Mouse (Mus musculus) frontal cortex, adult 2 months (tissue): ENCODE data around the gene Tbc1d21. TPM values are rescaled to one million over a fixed set of nuclear protein-coding genes. Genes with fewer than 3 reads are reported as not detected.

Source experiments
- DNase-seq, 2 experiments: peaks; one replicate each; pipeline ENCODE4 v3.0.0; 2022; ENCODE audit warnings: low spot score in 1 of 2; ENCODE audit errors: extremely low spot score in 1 of 2
- polyA plus RNA-seq: library from polyadenylated mRNA; depleted of rRNA; stranded (reverse); fragments of >200 nt; gene quantifications from 2 replicates; pipeline ENCODE4 v1.2.3, GENCODE M21; 2012; rRNA removed

The Tbc1d21 gene
- polyA plus RNA-seq, result not detected in 2 replicates

GRCm38 (mm10) chr9:58370355-58370754 lies at the start of gene Tbc1d21:
Tbc1d21 (minus strand) TSS chr9:58370455.
- DNase-seq, result no peak

GRCm38 (mm10) chr9:58411556-58411955 lies 41.3 kb upstream of the Tbc1d21 start:
- no peak for DNase-seq

GRCm38 (mm10) chr9:58410057-58410735 lies 39.9 kb upstream of the Tbc1d21 start:
- DNase-seq, result no peak

DNA sequence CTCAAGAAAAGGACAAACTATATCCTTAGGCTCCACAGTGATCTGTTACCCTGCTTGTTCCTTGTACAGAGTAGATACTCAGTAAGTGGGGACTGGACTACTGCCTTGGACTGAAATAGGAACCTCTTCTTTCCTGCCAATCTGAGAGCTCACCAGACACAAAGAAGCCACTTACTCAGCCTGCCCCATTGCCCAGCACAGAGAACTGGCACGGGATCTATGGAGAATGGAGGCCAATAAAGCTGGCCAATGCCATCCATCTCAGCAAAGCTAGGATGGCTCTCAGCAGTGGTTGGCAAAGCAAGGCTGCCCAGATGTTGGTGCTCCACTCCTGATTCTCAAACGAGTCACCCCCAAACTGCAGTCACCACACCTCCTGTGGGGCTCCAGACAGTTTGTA lies 39.0 kb upstream of the Tbc1d21 start:
- peak in 1 of 2 experiments; percentile 39 for DNase-seq

DNA sequence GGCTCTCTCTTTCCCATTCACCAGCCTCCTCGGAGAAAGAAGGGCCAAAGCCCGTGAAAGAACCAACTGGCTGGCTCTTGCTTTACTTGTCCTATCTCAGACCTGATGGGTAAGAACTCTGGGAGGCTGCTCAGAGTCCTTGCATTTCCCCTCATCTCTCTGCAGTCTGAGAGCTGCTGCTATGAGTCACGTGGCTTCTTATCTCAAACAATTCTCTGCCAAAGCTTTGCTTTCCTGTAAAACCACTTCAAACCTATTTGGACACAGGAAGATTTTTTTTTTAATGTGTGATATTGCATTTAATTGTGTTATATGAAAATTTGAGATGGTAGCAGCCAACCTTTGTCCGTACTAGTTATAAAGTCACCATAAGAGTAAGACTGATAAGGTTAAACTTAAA lies 34.2 kb upstream of the Tbc1d21 start:
- no peak for DNase-seq

DNA sequence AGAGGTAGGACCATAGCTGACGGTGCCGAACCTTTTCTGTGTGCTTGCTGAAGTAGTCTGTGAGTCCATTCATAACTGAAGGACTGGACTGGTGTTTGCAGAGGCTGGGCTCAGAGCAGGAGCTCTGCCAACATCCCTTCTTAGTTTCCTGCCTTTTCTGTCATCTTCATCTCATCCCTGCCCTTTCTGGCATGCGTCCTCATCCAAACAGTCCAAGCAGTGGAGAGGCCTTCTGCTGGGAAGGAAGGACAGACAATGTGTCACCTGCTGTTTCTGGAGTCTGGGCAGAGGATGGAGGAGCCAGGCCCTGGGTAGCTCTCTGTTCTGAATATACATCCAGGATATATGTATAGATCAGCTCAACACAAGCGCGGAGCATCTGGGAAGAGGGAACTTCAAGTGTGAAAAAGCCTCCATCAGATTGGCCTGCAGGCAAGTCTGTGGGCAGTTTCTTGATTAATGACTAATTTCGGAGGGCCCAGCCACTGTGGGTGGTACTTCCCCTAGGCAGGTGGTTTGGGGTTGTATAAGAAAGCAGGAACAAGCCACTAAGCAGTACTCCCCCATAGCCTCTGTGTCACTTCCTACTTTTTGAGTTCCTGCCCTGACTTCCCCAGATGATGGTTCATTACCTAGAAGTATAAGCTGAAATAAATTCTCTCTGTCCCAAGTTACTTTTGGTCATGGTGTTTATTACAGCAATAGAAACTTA lies 31.3 kb upstream of the Tbc1d21 start:
- no peak for DNase-seq

- no peak for DNase-seq
Observed at GRCm38 (mm10) chr9:58399609-58400008, 29.4 kb upstream of the Tbc1d21 start.

- DNase-seq, result no peak
Observed at GRCm38 (mm10) chr9:58394605-58395004, 24.4 kb upstream of the Tbc1d21 start.

DNA sequence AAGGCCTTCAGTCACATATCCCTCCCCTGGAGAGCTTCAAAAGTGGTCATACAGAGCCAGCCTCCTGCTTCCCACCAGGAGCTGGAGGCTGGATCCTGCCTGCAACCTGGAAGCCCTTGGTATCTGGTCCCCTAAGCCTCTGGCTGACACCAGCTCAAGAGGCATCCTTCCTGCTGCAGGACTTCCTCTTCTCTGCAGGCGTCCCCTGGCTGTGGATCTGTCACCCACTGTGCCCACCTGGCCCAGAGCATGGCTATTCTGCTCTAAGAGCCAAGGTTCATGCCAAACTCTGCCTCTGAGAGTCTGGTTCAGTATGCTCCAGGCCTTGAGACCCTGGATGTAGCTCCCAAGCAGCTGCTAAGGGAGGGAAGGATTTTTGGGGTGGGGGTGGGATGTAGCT lies 23.6 kb upstream of the Tbc1d21 start:
- no peak for DNase-seq

DNA sequence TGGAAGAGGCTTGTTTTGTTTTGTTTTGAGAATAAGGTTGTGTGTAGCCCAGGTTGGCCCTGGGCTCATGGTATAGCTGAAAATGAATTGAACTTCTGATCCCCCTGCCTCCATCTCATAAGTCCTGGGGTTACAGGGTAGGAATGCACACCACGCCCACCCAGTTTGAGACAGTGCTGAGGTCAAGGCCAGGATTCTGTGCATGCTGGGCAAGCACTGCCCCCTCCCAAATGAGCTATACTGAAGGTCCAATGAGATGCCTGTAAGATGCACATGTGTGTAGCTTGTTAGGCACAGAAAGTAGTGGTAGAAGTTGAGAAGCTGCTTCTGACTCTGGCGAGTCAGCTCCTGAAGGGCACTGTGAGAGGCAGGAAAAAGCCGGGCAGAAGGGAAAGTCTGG lies 18.1 kb upstream of the Tbc1d21 start:
- no peak for DNase-seq

DNA sequence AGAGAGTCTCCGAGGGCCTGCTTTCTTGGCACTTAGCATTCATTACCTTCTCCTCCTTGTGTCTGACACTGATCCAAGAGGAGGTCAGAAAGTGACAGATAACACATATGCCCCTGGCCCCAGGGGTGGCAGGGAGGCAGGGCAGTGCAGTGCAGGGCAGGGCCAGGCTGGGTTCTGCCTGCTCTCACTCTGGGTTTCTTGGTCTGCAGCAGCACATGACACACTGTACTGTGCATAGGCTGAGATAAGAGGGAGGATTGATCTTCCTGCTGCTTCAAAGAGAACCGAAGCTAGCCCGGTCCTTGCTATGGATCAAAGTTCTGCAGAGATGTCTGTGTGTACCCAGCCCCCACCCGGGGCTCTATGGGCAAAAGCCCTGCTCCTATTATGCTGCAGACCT lies 8.6 kb upstream of the Tbc1d21 start:
- DNase-seq, result no peak

- peak; percentile 36 to 72 for DNase-seq
Observed at GRCm38 (mm10) chr9:58373912-58374431, 3.7 kb upstream of the Tbc1d21 start.

GRCm38 (mm10) chr9:58371914-58372313 lies 1.7 kb upstream of the Tbc1d21 start:
- peak in 1 of 2 experiments; percentile 45 for DNase-seq

GRCm38 (mm10) chr9:58369644-58370043 lies 611 bp downstream of the Tbc1d21 start:
- DNase-seq, result peak in 1 of 2 experiments; percentile 66

GRCm38 (mm10) chr9:58364325-58364724 lies 5.9 kb downstream of the Tbc1d21 start:
- peak in 1 of 2 experiments; percentile 50 for DNase-seq

GRCm38 (mm10) chr9:58361956-58362355 lies 8.3 kb downstream of the Tbc1d21 start:
- DNase-seq, result no peak

GRCm38 (mm10) chr9:58361373-58361772 lies 8.9 kb downstream of the Tbc1d21 start:
- no peak for DNase-seq

- no peak for DNase-seq
Observed at GRCm38 (mm10) chr9:58355262-58356050, 14.8 kb downstream of the Tbc1d21 start.

GRCm38 (mm10) chr9:58354701-58355100 lies 15.6 kb downstream of the Tbc1d21 start:
- no peak for DNase-seq

- DNase-seq, result no peak
Observed at GRCm38 (mm10) chr9:58353224-58353623, 17.0 kb downstream of the Tbc1d21 start.

DNA sequence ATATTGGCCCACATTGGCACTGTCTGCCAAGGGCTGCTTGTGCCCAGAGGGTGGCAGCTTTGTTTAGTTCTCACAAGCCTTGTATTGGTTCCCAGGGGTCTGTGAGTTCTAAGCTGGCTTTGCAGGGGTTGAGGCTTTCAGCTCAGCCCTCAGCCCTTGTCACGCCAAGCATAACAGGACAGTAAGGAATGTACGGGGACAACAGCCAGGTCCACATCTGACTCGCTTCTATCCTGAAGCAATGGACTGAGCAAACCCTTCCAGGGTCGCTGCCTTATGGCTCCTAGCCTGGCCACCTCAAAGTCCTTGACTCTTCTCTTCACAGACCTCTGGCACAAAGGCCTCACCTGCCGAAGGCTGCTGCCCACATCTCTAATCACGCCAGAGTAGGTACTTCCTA lies 22.5 kb downstream of the Tbc1d21 start:
- no peak for DNase-seq
